Mouse (Mus musculus): Measurements from ENCODE around the gene Bpnt1.
"Not testable (repeated sequence)": the region's sequence is repeated elsewhere in the genome, so short reads cannot be mapped to it uniquely, and the experiment has no call there.

Bpnt1 gene

DNA sequence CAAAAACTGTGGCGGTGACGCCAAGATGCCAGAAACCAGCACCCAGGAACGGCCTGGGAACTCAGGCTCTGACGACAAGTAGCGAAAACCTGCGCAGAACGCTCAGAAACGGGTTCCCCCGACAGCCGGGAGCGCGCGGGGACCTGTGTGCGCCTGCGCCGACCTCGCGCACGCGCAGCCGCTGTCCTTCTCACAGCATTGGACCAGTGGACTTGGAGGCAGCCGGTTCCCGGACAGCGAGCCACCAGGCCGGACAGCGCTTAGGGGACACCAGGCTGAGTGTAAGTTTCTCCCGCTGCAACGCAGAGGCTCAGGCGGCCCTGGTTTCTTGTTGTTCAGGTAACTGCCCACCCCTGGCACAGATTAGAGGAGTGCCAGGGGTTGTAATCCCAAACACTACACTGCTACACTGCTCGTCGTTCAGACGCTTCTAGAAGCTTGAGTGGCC, at the start of gene Bpnt1:
Gene Bpnt1 (plus strand): TSS at position 167 of the 448 bp plus-strand sequence.
- DNase-seq = peak; percentile 94

DNA sequence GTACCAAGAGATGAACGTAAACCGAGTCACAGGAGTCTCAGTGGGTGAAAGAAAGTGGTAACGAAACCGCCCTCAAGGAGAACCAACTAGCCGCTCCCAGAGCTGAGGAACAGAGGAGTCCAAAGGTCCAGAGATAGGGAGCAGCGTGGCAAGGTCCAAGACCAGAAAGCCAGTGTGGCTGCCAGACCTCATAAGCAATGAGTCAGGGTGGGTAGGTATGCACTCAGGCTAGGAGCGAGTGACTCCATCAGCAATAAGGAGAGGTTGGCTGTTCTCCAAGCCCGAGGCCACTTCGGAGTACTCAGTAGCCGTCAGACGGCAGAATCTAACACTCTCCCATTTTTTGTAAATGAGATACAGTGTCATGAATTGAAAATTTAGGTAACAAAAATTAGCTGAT, 49.1 kb upstream of the Bpnt1 start:
- peak; percentile 47 for DNase-seq

DNA sequence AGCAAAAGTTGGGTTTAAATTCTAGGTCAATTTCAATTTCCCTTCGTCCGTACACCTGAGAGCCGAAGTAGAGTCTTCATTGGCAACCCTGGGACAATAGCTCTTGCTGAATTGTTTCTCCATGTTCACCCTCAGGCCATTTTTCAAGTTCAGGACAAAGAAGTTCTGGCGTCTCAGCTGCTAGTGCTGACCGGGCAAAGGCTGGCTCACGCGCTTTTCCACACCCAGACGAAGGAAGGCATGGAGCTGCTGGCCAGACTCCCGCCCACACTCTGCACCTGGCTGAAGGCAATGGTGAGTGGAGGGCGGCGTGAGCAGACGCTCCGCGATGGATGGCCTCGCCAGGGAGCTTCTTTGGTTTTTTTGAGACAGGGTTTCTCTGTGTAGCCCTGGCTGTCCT, 48.7 kb upstream of the Bpnt1 start:
- DNase-seq = no peak

DNA sequence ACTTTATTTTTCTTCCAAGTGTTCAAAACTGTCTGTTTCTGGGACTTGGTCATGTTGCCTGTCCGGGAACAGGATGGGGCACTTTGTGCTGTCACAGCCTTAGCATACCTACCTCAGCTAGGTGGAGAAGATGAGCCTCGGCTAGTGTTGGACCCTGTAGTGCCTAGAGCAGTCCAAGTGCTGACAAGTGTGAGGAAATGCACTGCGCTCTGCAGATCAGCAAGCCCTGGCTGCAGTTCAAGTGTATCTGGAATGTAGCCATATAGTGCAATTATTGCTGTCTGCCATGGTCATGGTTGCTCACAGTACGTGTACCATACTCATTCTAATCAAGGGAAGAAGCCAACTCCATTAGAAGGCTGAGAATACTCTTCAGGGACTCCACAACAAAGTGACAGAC, 47.2 kb upstream of the Bpnt1 start:
- DNase-seq = peak; percentile 74

DNA sequence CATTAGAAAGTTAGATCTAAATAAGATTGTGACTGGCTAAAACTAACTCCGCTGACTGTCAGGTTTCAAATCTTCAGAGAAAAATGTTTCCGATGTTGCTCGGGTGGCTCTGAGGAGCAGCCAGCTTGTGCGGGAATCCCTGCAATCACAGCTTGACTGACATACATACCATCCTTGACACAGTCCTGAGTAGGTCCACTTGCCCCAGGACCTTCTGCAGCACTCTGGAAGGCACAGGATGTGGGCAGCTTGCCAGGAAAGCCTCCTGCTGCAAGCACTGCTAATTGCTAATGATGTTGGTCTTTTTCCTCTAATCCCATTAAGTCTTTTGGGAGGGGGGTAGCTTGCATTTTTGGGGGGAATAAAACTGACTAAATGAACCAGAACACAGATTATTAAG, 46.8 kb upstream of the Bpnt1 start:
- peak; percentile 77 for DNase-seq

DNA sequence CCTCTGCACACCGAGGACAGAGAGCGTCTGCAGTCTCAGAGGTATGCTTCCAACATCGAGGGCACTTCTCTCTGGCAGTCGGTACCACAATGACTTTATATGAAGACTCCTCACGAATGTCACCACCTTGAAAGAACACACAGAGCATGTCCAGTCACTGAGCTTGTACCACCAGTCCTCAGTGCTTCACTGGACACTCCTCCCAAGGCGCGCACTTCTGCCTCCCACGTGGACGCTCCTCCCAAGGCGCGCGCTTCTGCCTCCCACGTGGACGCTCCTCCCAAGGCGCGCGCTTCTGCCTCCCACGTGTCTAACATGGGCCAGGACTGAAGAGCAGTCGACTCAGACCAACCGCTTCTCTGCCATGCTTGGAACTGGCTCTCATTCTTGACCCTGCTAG, 44.9 kb upstream of the Bpnt1 start:
- no peak for DNase-seq

DNA sequence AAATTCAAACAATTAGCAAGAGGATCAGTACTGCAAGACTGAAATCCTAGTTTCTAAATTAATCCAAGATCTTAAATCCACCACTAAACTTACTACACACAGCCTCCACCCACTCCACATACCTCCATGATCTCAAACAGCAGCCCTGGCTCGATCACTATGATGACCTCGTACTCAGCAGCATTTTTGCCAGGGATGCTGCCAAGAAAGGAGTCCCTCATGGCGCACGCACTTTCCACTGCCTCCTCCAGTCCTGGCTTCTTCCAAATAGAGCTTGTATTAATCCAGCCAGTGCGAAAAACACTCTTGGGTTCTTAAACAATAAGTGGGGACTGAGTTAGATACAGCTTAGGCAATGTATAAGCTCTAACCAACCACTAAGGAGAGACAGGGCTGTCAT, 42.7 kb upstream of the Bpnt1 start:
- no peak for DNase-seq

DNA sequence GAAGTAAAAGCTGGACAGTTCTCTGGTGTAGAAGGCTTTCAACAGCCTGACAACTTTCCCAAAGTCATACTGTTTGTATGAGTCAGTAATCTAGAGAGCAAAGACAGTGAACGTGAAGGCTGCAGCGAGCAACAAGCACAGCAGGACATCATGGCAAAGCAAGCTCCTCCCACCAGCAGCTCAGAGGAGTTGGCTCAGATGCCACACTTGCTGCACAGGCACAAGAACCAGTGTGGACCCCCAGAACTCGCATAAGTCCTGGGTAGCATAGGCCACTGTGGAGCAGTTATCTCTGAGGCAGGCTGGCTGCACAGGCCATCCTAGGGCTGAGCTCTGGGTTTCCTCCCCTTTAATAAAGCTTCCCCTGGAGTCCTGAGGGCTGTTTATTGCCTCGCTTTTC, 40.6 kb upstream of the Bpnt1 start:
- DNase-seq = no peak

DNA sequence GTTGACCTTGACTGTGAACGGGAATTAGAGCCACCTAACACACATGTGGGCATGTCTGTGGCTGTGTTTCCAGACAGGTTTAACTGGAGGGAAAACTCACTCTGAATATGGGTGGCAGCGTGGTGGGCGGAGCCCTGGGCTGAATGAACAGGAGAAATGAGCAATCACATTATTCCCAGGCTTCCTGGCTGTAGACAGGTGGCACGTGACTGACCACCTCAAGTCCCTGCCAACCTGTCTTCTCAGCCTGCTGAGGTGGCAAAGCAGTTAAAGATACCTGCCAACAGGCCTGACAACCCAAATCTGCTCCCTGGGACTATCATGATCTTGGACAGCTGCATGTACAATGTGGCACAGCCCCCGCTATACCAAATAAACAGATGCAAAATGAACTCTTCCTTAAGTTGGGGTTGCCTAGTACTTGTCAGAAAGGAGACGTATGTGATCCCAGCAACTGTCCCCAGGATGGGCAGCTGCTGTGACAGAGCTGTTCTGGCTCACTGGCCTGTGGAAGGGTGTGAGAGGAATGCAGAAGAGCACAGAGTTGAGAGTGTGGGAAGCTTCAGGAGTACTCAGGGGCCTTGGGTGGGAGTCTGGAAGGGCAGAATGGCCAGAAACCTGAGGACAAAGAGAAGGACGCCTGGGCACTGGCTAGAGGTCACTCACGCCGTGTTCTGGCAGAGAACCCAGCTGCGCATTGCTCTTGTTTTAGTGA, 39.1 kb upstream of the Bpnt1 start:
- DNase-seq = no peak

DNA sequence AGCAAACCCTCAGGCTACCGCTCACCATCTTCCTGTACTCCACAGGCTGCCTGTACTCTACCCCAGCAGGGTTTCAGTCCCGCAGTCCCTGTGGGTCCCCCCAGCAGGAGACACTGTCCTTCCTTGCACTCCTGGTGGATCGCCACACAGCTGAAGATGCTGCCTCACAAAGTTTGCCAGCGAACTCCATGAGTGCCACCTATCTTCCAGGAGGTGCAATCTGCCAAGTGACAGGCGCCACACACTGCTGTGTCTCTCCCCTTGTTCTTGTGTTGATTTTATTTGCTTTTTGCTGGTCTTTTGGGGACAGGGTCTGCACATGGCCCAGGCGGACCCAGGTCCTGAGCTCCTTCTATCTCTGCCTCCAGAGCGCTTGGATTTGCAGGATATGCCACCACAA, 35.1 kb upstream of the Bpnt1 start:
- DNase-seq = no peak

DNA sequence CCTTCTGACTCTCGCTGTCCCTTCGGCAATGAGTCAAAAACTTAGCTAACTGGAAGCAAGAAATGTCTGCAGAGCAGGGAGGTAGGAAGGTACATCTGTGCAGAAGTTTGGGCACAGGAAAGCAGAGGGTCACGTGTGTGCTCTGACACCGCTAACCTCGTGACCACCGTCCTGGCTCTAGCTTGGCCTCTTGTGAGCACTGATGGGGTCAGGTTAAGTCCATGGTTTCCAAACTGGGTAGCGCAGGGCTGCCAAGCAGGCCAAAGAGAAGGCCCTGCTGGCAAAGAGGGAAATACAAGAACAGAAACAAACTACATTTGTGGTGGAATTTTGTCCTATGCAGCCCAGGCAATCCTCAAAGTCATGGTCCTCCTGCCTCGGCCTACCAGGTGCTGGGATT, 33.5 kb upstream of the Bpnt1 start:
- DNase-seq = no peak

DNA sequence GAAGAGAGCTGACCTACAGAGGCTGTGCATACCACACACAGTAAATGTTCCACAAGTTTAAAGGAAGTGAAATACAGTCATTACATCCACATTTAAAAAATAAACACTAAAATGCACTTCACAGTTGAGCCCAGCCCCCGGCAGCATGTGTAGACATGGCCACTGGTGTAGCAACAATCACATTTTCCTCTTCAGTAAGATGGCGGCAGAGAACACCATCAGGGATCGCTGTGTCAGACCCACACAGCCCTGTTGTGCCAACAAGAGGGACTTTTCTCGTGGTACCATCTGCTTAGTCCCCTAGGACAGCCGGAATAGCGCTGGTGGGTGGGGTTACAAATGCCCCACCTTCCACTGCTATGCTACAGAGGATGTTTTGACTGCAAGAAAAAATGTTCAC, 29.1 kb upstream of the Bpnt1 start:
- no peak for DNase-seq

DNA sequence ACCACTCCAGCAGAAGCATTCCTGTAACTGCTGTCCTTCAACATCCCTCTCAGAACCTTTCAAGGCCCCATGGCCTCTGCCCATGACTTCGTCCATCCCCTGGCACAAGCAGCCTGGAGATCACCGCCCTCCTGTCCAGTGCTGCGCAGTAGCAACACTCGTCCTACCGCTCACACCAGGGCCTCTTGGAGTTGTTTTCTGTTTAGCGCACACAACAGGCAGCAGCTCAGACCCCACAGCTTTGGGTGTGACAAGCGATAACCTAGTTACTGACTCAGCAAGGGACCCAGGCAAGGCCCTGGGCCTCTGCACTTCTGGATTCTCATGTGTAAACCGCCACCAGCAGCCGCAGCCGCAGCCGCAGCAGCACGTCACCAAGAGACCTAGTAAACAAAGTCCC, 25.1 kb upstream of the Bpnt1 start:
- DNase-seq = no peak

DNA sequence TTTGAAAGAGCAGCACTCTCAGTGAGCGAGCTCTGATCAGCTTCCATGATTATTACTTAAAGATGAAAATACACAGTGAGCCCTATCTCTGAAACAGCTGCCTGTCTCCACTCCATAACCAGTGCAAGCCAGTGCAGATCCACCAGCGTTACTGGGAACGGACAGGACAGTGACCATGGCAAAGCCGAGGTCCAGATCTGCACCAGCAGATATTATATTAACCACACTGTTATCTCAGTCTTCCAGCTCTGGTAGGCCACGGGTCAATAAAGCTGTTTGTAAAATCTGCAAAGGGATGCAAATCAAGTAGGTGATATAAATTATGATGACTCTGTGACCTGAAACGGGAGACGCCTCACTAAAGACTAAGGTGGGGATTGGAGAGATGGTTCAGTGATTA, 24.3 kb upstream of the Bpnt1 start:
- no peak for DNase-seq

DNA sequence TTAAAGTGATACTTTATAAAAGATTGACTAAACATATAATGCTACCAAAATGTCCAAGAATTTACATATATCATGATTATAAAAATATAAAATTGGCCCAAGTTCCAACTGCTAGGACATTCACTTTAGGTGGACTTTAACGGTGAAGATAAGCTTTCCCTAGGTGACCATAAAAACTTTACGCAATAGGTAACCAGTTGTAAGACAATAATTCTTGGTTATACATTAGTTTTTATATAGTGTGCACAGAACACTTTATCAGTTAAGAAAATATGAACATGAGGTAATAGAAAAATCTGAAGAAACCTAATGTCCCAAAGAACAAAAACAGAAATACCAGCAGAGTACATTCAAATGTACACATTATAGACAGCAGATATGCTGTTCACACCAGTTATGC, 23.6 kb upstream of the Bpnt1 start:
- no peak for DNase-seq

DNA sequence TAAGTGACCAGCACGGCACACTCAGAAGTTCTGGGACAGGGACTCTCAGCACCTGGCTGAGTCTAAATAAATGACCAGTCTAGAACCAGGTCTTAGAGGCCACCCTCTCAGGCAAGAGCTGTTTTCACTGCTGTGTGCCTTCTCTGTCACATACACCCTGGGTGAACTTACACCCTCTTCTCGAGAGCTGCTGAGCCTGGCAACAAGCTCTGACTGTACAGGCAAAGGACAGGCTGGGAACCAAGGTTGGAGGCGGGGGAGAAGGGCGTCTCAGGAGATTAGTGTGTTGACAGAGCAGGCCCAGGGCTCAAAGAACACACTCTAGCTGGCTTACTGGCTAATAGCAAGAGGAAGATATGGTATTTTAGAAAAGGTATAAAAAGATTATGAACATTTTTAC, 23.0 kb upstream of the Bpnt1 start:
- DNase-seq = peak; percentile 26

DNA sequence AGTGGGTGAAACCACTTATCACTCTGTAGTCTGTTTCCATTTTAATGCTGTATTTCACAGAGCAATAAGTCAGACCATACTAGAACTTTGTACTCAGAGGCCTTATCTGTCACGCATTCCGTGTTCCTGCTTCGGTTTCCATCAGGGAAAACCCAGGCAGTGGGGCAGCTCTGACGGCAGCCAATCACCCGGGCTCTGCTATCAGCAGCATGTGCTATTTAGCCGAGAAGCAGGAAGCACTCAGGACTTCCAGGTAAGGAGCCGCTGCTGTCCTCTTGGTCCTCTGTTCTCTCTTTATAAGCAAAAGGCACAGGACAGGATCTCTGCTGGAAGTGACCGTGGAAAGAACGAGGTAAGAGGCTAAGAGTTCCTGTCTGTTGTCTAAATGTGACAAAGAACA, 20.0 kb upstream of the Bpnt1 start:
- DNase-seq = no peak

DNA sequence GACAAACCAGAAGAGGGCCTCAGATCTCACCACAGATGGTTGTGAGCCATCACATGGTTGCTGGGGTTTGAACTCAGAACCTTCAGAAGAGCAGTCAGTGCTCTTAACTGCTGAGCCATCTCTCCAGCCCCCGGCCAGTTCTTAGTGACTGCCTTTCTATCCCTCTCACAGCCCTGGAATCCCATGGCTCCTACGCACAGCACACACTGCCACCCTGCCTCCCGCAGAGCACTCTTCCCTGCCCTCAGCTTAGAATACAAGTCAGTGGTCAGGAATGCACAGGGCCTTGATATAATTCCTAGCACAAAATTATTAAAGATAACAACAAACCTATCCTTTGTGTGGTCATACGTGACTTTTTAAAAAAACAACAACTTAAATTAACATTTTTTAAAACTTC, 17.4 kb upstream of the Bpnt1 start:
- no peak for DNase-seq

DNA sequence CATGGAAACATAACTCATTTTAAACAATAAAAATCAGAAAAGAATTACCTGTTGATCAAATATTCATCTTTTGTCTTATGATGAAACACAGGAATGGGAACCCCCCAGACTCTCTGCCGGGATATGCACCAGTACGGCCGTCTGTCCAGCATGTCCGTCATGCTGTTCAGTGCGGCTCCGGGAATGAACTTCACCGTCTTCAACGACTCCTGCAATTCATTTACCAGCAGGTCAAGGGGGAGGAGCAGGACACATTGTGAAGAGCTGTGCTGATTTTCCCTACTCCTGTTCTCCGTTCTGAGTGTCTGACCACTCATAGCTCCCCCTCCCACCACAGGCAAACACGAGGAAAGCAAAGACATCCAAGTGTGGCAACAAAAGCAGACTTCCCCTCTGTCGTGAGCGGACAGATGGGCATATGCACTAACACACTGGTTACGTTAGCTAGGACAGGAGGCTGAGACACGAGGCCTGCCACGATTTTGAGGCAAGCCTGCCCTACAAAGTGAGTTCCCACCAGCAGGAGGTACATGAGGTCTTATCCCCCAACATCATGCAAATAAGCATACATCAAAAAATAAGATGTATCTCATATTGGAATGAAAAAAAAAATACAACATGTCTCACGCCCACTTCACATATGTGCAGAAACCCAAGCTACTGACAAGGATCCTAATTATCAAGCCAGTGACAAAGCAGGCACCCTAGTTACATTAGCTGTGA, 15.9 kb upstream of the Bpnt1 start:
- DNase-seq = peak; percentile 27

DNA sequence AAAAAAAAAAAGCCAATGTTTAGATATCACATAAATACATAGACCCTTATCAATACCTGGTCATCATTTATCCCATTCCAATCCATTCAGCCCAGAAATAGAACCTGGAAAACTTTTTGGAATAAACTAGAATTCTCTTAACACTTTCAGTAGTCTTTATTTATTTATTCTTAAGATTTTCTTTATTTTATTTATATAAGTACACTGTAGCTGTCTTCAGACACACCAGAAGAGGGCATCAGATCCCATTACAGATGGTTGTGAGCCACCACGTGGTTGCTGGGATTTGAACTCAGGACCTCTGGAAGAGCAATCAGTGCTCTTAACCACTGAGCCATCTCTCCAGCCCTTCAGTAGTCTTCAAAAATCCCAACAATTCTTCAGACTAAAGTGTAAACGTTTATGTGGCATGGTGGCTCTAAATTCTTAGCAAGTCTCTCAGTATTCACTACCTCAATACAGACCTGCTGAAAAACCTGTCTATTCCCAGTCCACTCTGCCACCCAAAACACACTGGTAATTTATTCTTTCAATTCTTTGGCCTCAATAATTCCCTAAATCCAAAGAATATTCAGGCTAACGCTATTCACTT, 4.1 kb upstream of the Bpnt1 start:
- DNase-seq = not testable (repeated sequence)

DNA sequence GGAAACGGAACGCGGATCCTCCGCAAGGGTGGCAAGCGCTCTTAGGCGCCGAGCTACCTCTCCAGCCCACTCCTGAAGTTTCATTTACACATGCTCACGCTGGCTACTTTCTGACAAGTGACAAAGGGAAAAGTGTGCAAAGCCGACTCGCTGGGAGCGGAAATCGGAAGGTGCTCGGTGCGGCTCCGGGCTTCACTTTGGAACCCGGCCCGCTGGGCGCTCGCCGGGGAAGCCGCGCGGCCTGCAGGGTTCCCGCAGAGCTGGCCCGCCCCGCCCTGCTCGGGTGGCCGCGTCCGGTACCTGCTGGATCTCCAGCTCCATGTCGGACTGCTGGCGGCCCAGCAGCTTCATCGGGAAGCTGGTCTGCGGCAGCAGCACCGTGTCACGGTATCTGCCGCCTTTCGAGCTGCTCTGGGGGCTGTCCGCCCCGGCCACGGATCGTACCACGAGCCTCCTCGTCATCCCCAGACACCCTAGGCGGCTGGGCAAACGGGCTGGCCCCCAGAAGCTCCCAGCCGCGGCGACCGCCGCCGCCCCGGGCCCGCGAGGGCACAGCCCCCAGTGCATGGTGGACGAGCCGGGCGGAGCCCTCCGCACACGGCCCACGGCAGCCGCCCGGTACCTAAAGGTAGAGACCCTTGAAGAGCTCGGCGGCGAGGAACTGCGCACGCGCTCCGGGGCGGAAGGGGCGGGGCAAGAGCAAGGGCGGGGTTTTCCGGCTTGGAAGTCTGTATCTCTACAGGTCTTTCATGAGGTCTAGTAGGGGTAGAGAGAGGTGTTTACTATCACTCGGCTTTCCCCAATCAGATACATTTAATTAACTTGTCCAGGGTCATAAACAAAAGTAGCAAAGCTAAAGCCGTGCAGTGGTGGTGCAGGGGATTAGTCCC, 3.0 kb upstream of the Bpnt1 start, which contains the start of gene Iars2:
Gene Iars2 (minus strand): TSS at position 676 of the 890 bp plus-strand sequence.
- DNase-seq = peak; percentile 94

DNA sequence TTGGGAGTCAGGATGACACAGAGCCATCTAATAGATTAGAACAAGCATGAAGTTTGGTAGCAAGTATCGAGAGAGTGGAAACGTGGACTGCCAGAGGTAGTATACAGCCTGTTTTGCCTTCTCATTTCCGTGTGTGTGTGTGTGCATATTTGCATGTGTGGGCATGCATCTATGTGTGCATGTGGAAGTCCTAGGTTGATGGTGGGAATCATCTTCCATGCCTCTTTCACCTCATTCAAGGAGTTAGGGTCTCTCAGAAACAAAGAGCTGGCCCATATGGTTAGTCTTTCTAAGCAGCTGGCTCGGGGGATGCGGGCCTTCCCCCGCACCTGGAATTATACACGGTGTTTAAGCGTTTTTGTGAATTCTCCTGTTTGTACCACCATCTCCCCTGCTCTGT, 2.1 kb upstream of the Bpnt1 start:
- no peak for DNase-seq

DNA sequence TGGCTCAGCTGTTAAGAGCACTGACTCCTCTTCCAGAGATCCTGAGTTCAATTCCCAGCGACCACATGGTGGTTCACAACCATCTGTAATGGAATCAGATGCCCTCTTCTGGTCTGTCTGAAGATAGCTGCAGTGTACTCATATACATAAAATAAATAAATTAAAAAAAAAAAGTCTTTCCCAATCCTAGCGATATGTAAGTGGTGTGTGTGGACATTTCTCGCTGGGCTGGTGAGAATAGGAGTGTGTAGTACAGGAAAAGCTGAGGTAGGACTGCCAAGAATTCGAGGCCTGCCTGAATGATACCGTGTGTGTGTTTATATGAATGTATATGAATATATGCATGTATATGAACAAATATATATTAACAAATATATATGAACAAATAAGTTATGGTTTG, 585 bp upstream of the Bpnt1 start:
- DNase-seq = no peak

Measured in kidney, postnatal 14 days (tissue).